Mouse (Mus musculus) forebrain, embryonic 12.5 days (tissue): Measurements from ENCODE around the gene Vangl1. TPM values are rescaled to one million over a fixed set of nuclear protein-coding genes. Genes with fewer than 3 reads are reported as not detected.
A peak's percentile ranks its signal among the peaks of the same experiment; 100 is the strongest.

Experiments used
- ATAC-seq: fragments of 200-750 bp; cut with Nextera tagmentation; 2 replicates; pipeline ENCODE4 v1.8.0; 2017; ENCODE audit warnings: moderate TSS enrichment; ENCODE audit not compliant: low FRiP score
- H3K27ac ChIP-seq: fragments of 300-500 bp; sonication (generic); 2 replicates; pipeline ENCODE4 v1.5.1; 2016; ENCODE audit warnings: mild to moderate bottlenecking
- H3K27me3 ChIP-seq: fragments of 300-500 bp; sonication (generic); 2 replicates; pipeline ENCODE4 v1.6.1; 2016; ENCODE audit warnings: mild to moderate bottlenecking
- H3K36me3 ChIP-seq: fragments of 300-500 bp; sonication (generic); replicated peaks from 2 replicates; pipeline ENCODE4 v1.6.1; 2016; ENCODE audit warnings: mild to moderate bottlenecking
- H3K4me1 ChIP-seq: fragments of 300-500 bp; sonication (generic); 2 replicates; pipeline ENCODE4 v1.6.1; 2016
- H3K4me2 ChIP-seq: fragments of 300-500 bp; sonication (generic); 2 replicates; pipeline ENCODE4 v1.6.1; 2016; ENCODE audit warnings: mild to moderate bottlenecking, moderate library complexity
- H3K4me3 ChIP-seq: fragments of 300-500 bp; sonication (generic); replicated peaks from 2 replicates; pipeline ENCODE4 v1.5.1; 2016; ENCODE audit warnings: mild to moderate bottlenecking
- H3K9ac ChIP-seq: fragments of 300-500 bp; sonication (generic); 2 replicates; pipeline ENCODE4 v1.6.1; 2016; ENCODE audit warnings: mild to moderate bottlenecking
- H3K9me3 ChIP-seq: fragments of 300-500 bp; sonication (generic); 2 replicates; pipeline ENCODE4 v1.6.1; 2016
- WGBS: fragments of 180-500 bp; shearing (Covaris S2); methylation state at CpG from one replicate; pipeline ENCODE4 v1.1.7; 2016; 5-methylcytosine and 5-hydroxymethylcytosine counted together
- polyA plus RNA-seq: library from polyadenylated mRNA; unstranded; fragments of >200 nt; fragmentation: Nextera tagmentation; extraction: Ambion mirVana; gene quantifications from 2 replicates; pipeline ENCODE4 v1.2.1, GENCODE M21; 2016

The Vangl1 gene
- polyA plus RNA-seq, 1 experiment from 2014 or later: 5.8 TPM

- H3K27ac ChIP-seq: no peak overlapping the region
Measured at GRCm38 (mm10) chr3:102196166-102196565, 8.3 kb downstream of the Vangl1 start.

GRCm38 (mm10) chr3:102195762-102196161 is 8.7 kb downstream of the Vangl1 start:
- Histone ChIP-seq H3K9me3 (no peaks in the 10 kb centered on the region), H3K4me1 (peaks cover 33% of the 10 kb centered on the region)

More at GRCm38 (mm10) chr3:102196166-102196565, 8.3 kb downstream of the Vangl1 start:
- no peaks in the 10 kb centered on the region for H3K36me3 ChIP-seq
- H3K4me3 ChIP-seq: no peak overlapping the region
- no peak overlapping the region for H3K4me2 ChIP-seq
- WGBS: 94% methylated on average over 9 of the region's 9 CpGs
- H3K4me1 ChIP-seq: peaks cover 33% of the 10 kb centered on the region
- ATAC-seq: no peak
- no peaks in the 10 kb centered on the region for H3K9me3 ChIP-seq
- no peak overlapping the region for H3K9ac ChIP-seq
- peaks cover 94% of the 10 kb centered on the region for H3K27me3 ChIP-seq

GRCm38 (mm10) chr3:102194291-102195051 is 10.0 kb downstream of the Vangl1 start:
- H3K27ac ChIP-seq: peak overlapping the region; percentile 59
- H3K9me3 ChIP-seq: no peaks in the 10 kb centered on the region
- no peaks in the 10 kb centered on the region for H3K36me3 ChIP-seq
- H3K4me2 ChIP-seq: peak overlapping the region; percentile 42
- no peak overlapping the region for H3K4me3 ChIP-seq
- H3K4me1 ChIP-seq: peaks cover 41% of the 10 kb centered on the region
- peaks cover 86% of the 10 kb centered on the region for H3K27me3 ChIP-seq
- 5% methylated on average over 11 of the region's 11 CpGs for WGBS
- no peak overlapping the region for H3K9ac ChIP-seq
- no peak for ATAC-seq

More at GRCm38 (mm10) chr3:102195762-102196161, 8.7 kb downstream of the Vangl1 start:
- H3K27ac ChIP-seq: no peak overlapping the region
- ATAC-seq: no peak
- WGBS: 37% methylated on average over 2 of the region's 2 CpGs
- peaks cover 93% of the 10 kb centered on the region for H3K27me3 ChIP-seq
- H3K4me2 ChIP-seq: no peak overlapping the region
- H3K4me3 ChIP-seq: no peak overlapping the region
- H3K9ac ChIP-seq: no peak overlapping the region
- H3K36me3 ChIP-seq: no peaks in the 10 kb centered on the region

- H3K27me3 ChIP-seq: peaks cover 78% of the 10 kb centered on the region
- no peaks in the 10 kb centered on the region for H3K36me3 ChIP-seq
- H3K9me3 ChIP-seq: no peaks in the 10 kb centered on the region
- ATAC-seq: peak; percentile 31; the same call in 1 of the 2 replicates
- peak overlapping the region; percentile 42 for H3K4me2 ChIP-seq
- H3K9ac ChIP-seq: no peak overlapping the region
- peak overlapping the region; percentile 11; the same call in 1 of the 2 replicates for H3K4me3 ChIP-seq
- peaks cover 48% of the 10 kb centered on the region for H3K4me1 ChIP-seq
- 5% methylated on average over 20 of the region's 20 CpGs for WGBS
- H3K27ac ChIP-seq: peak overlapping the region; percentile 59; the same call in 1 of the 2 replicates
Measured at GRCm38 (mm10) chr3:102193488-102194290, 10.8 kb downstream of the Vangl1 start.

GRCm38 (mm10) chr3:102192621-102193020 is 11.9 kb downstream of the Vangl1 start:
- ATAC-seq: no peak
- H3K27me3 ChIP-seq: peaks cover 72% of the 10 kb centered on the region
- peaks cover 44% of the 10 kb centered on the region for H3K4me1 ChIP-seq
- no peak overlapping the region for H3K27ac ChIP-seq
- H3K9ac ChIP-seq: no peak overlapping the region
- H3K36me3 ChIP-seq: no peaks in the 10 kb centered on the region
- no peaks in the 10 kb centered on the region for H3K9me3 ChIP-seq
- no peak overlapping the region for H3K4me3 ChIP-seq
- no peak overlapping the region for H3K4me2 ChIP-seq
- WGBS: 80% methylated on average over 2 of the region's 2 CpGs

GRCm38 (mm10) chr3:102191575-102191974 is 12.9 kb downstream of the Vangl1 start:
- H3K36me3 ChIP-seq: no peaks in the 10 kb centered on the region
- H3K4me1 ChIP-seq: peaks cover 43% of the 10 kb centered on the region
- H3K9me3 ChIP-seq: no peaks in the 10 kb centered on the region
- H3K4me2 ChIP-seq: no peak overlapping the region
- no peak overlapping the region for H3K27ac ChIP-seq
- peaks cover 66% of the 10 kb centered on the region for H3K27me3 ChIP-seq
- no peak for ATAC-seq
- 80% methylated on average over 3 of the region's 3 CpGs for WGBS
- H3K9ac ChIP-seq: no peak overlapping the region
- H3K4me3 ChIP-seq: no peak overlapping the region

GRCm38 (mm10) chr3:102190642-102191041 is 13.9 kb downstream of the Vangl1 start:
- Histone ChIP-seq H3K4me2 (no peak overlapping the region), H3K9ac (no peak overlapping the region), H3K27ac (no peak overlapping the region), H3K4me3 (no peak overlapping the region), H3K36me3 (no peaks in the 10 kb centered on the region), H3K4me1 (peaks cover 41% of the 10 kb centered on the region), H3K27me3 (peaks cover 57% of the 10 kb centered on the region), H3K9me3 (peaks cover 5% of the 10 kb centered on the region; the same call in 1 of the 2 replicates)
- no peak for ATAC-seq

- Histone ChIP-seq H3K27ac (no peak overlapping the region), H3K4me2 (no peak overlapping the region), H3K9me3 (peaks cover 5% of the 10 kb centered on the region; the same call in 1 of the 2 replicates), H3K36me3 (no peaks in the 10 kb centered on the region), H3K27me3 (peaks cover 50% of the 10 kb centered on the region), H3K4me3 (no peak overlapping the region), H3K9ac (no peak overlapping the region), H3K4me1 (peaks cover 38% of the 10 kb centered on the region)
- 3% methylated on average over 4 of the region's 4 CpGs for WGBS
- ATAC-seq: no peak
Measured at GRCm38 (mm10) chr3:102190015-102190414, 14.5 kb downstream of the Vangl1 start.

GRCm38 (mm10) chr3:102188972-102189371 is 15.5 kb downstream of the Vangl1 start:
- WGBS: 14% methylated on average over 6 of the region's 6 CpGs
- no peak overlapping the region for H3K27ac ChIP-seq
- no peak overlapping the region for H3K4me3 ChIP-seq
- H3K27me3 ChIP-seq: peaks cover 40% of the 10 kb centered on the region
- H3K4me1 ChIP-seq: peaks cover 28% of the 10 kb centered on the region
- peaks cover 5% of the 10 kb centered on the region; the same call in 1 of the 2 replicates for H3K9me3 ChIP-seq
- no peak for ATAC-seq
- peak overlapping the region; percentile 25; the same call in 1 of the 2 replicates for H3K4me2 ChIP-seq
- H3K36me3 ChIP-seq: no peaks in the 10 kb centered on the region
- no peak overlapping the region for H3K9ac ChIP-seq

GRCm38 (mm10) chr3:102187401-102187800 is 17.1 kb downstream of the Vangl1 start:
- Histone ChIP-seq H3K36me3 (no peaks in the 10 kb centered on the region), H3K9ac (no peak overlapping the region), H3K27me3 (peaks cover 24% of the 10 kb centered on the region), H3K9me3 (peaks cover 5% of the 10 kb centered on the region; the same call in 1 of the 2 replicates), H3K4me2 (no peak overlapping the region), H3K27ac (no peak overlapping the region), H3K4me3 (no peak overlapping the region), H3K4me1 (peaks cover 15% of the 10 kb centered on the region)
- no peak for ATAC-seq
- 81% methylated on average over 4 of the region's 4 CpGs for WGBS

GRCm38 (mm10) chr3:102184721-102185120 is 19.8 kb downstream of the Vangl1 start:
- WGBS: 74% methylated on average over 5 of the region's 5 CpGs
- no peak for ATAC-seq
- no peaks in the 10 kb centered on the region for H3K36me3 ChIP-seq
- H3K27me3 ChIP-seq: 0 out of 2 replicates have a peak, but pooled peaks cover 4% of the 10 kb centered on the region
- H3K4me3 ChIP-seq: no peak overlapping the region
- peaks cover 17% of the 10 kb centered on the region for H3K4me1 ChIP-seq
- no peak overlapping the region for H3K27ac ChIP-seq
- H3K4me2 ChIP-seq: no peak overlapping the region
- H3K9ac ChIP-seq: no peak overlapping the region
- H3K9me3 ChIP-seq: peaks cover 5% of the 10 kb centered on the region; the same call in 1 of the 2 replicates

- Histone ChIP-seq H3K4me3 (no peak overlapping the region), H3K4me2 (no peak overlapping the region), H3K4me1 (peaks cover 9% of the 10 kb centered on the region; the same call in 1 of the 2 replicates), H3K27me3 (0 out of 2 replicates have a peak, but pooled peaks cover 5% of the 10 kb centered on the region), H3K36me3 (no peaks in the 10 kb centered on the region), H3K27ac (no peak overlapping the region), H3K9me3 (peaks cover 5% of the 10 kb centered on the region; the same call in 1 of the 2 replicates), H3K9ac (no peak overlapping the region)
- WGBS: 88% methylated on average over 2 of the region's 2 CpGs
- no peak for ATAC-seq
Measured at GRCm38 (mm10) chr3:102182601-102183000, 21.9 kb downstream of the Vangl1 start.
